Mouse (Mus musculus) left cerebral cortex, postnatal 25 days (tissue): ENCODE results near the gene Xirp2. TPM values are rescaled to one million over a fixed set of nuclear protein-coding genes. Genes with fewer than 3 reads are reported as not detected.
"Not testable (repeated sequence)": the region's sequence is repeated elsewhere in the genome, so short reads cannot be mapped to it uniquely, and the experiment has no call there.

Source experiments
- DNase-seq, 2 experiments: peaks; one replicate each; pipeline ENCODE4 v3.0.0; 2022; ENCODE audit warnings: low spot score in 2 of 2, mixed read lengths in 1 of 2
- intact Hi-C: fragments of 180-260 bp; cut with DNase I; formaldehyde crosslinking; loops from one replicate; pipeline ENCODE4 v1.15.1; 2025
- total RNA-seq, 2 experiments: library from RNA; stranded (reverse); gene quantifications; 2 replicates each; pipeline ENCODE4 v1.2.3; 2021

The Xirp2 gene
- total RNA-seq: under 1 TPM in 1 of 2 experiments, not detected in 1; 0.07 TPM

DNA sequence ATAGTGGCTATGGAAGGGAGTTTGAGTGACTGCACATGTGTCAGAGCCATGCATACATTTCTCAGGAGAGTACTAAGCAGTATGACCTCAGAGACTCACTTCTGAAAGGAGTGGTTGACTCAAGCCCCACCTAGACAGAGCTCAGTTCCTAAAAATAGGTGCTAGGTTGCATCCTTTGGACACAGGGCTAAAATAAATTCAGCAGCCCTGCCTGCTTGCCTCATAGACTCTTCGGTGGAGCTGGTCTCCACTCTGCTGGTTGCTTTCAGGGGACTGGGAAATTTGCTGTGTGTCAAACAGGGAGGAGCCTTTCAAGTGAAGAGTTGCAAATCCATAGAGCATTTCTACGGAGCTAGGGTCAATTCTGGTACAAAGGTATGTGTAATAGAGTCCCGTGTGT is at the start of gene Xirp2:
TSS of gene Xirp2 (plus strand) at position 223 of the 400 bp plus-strand sequence.
- intact Hi-C loops: no loop called here
- no peak for DNase-seq

DNA sequence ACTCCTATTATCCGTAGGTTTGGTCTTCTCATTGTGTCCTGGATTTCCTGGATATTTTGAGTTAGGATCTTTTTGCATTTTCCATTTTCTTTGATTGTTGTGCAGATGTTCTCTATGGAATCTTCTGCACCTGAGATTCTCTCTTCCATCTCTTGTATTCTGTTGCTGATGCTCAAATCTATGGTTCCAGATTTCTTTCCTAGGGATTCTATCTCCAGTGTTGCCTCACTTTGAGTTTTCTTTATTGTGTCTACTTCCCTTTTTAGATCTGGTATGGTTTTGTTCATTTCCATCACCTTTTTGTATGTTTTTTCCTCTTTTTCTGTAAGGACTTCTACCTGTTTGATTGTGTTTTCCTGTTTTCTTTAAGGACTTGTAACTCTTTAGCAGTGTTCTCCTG is 32.4 kb upstream of the Xirp2 start, which contains the start of gene Gm21830:
TSS of gene Gm21830 (plus strand) at position 301 of the 400 bp plus-strand sequence.
- DNase-seq, intact Hi-C loops: not testable (repeated sequence)

DNA sequence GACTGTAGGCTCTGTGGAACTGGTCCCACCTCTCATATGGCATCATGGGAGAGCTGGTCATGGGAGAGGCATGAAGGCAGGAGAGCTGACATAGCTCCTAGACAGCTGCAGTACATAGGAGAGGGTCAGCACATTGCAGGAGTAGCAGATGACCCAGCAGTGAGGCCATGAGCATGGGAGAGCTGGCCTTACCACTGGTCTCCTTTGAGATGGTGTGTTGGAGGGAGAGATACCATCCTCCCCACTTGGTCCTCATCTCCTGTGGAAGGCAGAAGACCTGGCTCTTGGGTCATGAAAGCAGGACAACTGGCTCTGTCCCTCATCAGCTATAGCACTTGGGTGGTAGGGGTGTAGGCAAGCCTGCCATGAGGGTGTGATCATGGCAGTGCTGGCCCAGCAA is 24.9 kb upstream of the Xirp2 start:
- no peak for DNase-seq
- intact Hi-C loops: no loop called here

DNA sequence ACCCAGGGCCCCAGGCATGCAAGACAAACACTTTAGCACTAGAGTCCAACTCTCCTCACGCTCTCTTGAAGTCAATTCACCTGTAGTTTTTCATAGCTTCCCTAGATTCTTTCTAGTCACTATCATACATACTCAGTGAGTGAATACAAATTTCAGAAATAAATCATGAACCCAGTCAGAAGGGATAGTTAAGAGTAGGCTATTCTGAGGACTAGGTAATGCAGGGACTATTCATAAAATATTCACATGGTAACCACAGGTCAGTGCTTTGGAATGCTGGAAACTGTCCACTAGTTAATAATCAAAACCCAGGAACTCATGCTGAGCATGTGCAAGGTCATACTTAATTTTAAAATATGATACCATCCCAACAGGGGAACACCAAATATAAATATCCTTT is 23.0 kb upstream of the Xirp2 start:
- intact Hi-C loops: no loop called here
- no peak for DNase-seq

DNA sequence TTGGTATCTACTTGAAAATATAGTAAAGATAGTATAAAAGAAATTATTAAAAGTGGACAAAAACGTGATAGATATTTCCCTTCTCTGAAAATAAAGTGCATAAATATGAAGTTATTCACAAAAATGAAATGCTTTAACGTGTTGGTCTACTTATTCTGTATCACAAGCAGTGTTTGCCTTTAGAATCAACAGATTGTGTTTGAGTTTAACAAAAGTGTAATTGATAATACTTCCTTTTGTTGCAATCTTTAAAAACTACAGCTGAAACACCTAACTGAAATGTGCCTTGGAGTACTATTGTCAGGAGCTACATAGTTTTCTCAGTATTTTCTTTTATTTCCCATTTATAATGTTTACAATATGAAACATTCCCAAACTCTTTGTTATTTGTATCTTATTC is 12.7 kb upstream of the Xirp2 start, which contains the start of gene Gm26727:
TSS of gene Gm26727 (minus strand) at position 101 of the 400 bp plus-strand sequence.
- intact Hi-C loops: no loop called here
- DNase-seq: no peak

DNA sequence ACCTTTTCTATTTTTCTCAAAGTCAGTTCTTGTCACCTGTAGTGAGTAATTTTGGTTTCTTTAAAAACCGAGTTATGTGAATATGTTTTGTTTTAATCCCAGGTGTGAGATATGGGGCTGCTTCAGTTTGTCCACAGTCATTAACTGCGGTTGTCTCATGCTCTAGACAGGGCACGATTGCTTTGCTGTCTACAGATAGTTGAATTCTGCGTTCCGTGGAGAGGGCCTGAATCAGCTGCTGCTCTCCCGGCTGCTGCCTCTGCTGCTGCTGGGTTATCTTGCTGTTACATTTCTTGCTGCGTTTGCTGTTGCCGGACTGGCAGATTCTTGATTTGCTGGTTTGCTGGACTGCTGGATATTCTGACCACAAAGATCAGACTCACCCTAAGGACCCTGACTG is 7.5 kb upstream of the Xirp2 start:
- DNase-seq: no peak
- intact Hi-C loops: no loop called here

DNA sequence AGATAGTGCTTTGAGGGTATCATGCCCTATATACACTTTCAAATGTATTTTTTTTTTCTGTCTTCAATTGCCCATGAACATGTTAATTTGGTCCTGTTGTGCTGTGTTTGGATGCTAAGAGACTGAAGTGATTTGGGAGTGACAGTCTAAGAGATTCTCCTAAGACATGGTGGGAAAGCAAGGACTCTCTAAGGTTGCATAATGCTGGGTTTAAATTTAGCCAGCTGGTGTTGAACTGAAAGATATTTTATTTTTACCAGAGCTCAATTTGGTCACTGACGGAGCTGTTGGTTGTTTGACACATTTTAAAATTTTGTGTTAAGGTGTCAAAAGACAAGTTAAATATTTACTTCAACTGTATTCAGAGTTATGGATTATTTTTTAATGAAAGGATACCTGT is 970 bp downstream of the Xirp2 start:
- peak in 1 of 2 experiments; percentile 54 for DNase-seq
- intact Hi-C loops: no loop called here

DNA sequence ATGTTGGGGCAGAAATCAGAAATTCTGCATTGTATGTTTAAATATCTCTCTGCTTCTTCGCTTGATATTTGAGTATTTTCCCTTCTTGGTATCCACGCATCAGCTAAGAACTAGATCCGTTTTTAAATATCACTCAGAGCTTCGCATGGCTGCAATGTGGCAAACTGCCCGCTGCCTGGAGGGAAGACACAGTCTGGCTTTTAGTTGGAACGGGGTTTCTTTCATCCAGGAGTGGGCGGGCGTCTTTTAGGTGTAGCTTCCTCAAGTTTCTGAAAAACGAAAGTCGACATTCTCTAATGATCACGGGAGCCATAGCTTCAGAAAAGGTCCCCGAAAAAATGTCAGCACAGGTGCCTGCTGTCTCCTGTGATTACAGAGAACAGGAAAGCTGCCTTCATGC is 1.4 kb downstream of the Xirp2 start:
- intact Hi-C loops: no loop called here
- DNase-seq: peak; percentile 46 to 65

DNA sequence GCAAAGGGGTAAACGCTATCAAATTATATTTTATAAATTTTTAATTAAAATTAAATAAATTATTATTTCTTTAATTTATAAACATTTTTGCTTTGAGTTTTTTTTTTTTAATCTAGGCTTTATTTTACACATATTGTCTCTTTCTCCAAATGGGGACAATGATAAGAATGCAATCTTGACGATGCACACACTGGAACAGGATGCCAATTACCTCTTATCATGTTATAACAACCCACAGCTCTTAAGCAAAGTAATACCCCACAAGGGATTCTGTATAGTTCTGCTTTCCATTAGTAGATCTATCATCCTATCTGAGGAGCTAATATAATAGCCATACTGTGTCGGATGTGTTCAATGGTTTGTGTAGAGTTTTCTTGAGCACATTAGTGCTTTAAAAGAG is 15.1 kb downstream of the Xirp2 start:
- intact Hi-C loops: no loop called here

DNA sequence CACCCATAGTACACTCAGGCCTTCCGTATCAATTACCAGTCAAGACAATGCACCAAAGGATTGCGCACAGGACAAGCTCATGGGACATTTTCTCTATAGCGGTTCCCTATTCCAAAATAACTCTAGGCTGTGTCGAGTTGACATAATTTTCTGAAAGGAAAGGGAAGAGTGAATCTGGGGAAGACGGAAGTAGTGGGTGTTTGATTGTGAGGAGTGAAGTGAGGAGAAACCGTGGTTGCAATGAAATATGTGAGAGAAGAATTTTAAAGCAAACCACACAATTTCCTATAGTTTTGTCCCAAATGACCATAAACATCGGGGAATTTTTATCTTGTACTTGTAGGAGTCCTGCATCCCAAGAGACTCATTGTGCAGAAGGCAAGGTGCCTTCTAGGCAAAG is 21.2 kb downstream of the Xirp2 start:
- DNase-seq: peak in 1 of 2 experiments; percentile 54
- intact Hi-C loops: no loop called here

More for the DNA sequence above, 15.1 kb downstream of the Xirp2 start:
- no peak for DNase-seq

DNA sequence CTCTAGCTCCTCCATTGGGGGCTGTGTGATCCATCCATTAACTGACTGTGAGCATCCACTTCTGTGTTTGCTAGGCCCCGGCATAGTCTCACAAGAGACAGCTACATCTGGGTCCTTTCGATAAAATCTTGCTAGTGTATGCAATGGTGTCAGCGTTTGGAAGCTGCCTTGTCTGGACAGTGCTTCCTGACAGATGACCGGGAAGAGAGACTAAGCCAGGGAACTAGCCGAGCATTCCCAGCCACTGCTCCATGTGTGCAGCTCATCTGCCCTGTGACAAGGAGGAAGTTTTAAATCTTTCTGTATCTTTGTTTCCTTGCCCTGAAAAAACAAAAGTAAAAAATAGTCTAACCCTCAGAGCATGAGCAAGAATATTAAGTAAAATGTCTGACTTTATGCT is 24.2 kb downstream of the Xirp2 start:
- intact Hi-C loops, DNase-seq: not testable (repeated sequence)

DNA sequence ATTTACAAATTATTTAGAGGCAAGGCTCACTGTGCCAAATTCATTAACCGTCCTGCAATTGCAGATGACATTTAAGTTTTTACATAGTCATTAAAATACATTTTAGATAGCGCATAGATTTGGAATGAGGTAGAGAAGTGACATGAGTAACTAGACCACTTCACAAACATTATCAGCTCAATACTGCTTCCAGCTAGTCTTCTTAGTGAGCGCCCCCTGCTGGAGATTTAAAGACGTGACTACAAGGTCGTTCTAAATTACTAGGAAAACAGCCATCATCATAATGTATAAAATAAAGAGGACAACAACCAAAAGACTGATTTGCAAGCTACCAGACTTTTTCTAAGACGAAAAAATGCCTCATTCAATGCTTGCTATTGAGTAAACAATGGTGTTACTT is 32.0 kb downstream of the Xirp2 start:
- peak; percentile 50 to 60 for DNase-seq
- intact Hi-C loops: loop anchor here (2.0 to 5.0 kb wide), 2 partner anchors 250 to 515 kb away; no protein-coding TSS in a partner anchor

DNA sequence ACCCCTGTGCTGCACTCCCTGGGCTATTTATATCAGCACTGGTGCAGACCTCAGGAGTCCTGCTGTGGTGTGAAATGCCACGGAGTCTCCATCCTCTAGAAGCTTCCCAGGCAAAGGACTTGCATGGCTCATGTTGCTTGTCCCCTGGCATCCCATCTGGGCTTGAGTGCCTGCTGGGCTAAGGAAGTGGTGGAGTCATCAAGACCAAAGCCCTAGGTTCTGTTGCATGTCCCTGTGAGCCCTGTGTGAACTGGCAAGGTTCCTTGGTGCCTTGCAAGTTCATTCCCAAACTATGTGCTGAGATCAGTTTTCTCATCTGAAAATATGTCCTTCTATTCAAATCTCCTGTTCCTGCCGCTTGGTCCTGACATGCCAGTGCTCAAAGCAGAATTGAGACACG is 35.2 kb downstream of the Xirp2 start:
- DNase-seq: no peak
- intact Hi-C loops: no loop called here

DNA sequence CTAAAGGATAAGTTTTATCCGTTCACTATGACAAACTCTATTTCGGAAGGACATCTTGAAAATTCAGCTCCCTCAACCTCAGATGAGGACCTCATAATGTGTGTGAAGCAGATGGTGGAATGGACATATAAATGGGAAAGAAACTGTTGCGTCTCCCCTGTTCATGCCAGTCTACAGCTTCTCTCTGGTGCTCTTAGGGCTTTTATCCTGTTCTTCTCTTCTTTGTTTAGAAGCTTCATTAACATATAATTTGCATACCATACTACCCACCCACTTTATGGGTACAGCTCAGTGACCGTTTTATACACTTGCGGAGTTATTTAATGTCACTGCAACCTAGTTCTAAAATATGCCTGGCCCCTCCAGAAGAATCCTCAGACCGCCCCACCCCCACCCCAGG is 40.9 kb downstream of the Xirp2 start:
- peak in 1 of 2 experiments; percentile 39 for DNase-seq
- intact Hi-C loops: no loop called here

DNA sequence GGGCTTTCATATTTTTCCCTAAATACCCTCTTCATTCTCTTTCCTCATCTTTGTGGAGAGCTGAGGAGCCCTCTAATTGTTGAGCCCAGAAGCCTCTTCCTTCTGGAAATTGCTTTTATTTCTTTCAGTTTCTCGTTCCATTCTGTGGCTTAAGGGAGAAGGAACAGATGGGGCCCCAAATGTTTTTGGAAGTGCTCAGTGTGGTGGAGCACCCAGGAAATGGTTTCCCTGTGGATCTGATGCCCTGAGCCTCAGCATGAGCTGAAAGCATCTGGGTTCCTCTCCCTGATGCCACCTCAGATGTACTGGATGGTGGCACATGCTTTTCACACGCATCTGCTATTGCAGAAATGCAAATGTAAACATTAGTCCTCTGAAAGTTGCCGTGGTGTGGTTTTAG is 41.4 kb downstream of the Xirp2 start:
- peak; percentile 19 to 78 for DNase-seq
- intact Hi-C loops: no loop called here

DNA sequence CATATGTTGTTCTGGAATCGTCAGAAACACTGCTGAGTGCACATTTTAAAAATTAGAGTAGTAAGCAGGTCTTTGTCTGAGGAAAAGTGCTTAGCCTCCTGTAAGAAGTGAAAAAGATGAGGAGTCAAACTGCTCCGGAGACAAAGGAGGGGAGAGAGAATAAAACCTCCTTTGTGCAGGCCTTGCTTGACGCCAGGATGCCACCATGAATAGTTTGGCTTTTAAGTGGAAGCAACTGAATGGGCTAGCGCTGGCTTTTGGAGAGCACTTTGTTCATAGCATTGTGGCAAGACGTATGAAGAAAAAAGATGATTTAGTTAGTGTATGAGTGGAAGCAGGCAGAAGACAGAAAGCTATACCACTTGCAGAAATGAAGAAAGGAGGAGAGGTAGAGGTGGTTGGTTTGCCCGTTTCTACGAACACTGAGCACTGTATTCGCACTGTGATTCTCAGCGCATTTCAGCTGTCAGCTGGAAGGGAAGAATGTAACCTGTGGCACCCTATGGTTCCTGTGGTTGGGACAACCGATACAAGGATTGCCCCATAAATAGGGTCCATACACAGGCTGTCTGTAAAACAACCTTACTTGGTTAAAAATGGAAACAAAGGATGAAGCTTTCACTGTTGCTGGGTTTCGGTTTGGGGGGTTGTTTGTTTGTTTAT is 42.8 kb downstream of the Xirp2 start:
- no peak for DNase-seq
- intact Hi-C loops: no loop called here

DNA sequence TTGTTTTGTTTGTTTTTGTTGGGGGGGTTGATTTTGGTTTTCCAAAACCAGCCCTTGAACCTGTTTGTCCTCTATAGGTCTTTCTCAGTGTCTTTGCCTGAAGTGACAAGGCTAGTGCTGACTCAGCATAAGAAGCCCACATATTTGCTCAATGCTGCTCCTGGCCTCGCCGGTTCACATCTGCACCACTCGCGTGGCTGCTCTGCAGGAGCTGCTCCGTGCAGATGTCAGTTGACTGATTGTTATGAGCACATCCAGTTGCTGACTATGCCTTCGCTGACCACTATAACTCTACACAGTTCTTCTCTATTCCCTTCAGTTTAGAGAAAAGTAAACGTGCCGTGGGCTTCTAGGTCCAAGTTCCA is 43.3 kb downstream of the Xirp2 start:
- intact Hi-C loops: no loop called here
- DNase-seq: no peak

DNA sequence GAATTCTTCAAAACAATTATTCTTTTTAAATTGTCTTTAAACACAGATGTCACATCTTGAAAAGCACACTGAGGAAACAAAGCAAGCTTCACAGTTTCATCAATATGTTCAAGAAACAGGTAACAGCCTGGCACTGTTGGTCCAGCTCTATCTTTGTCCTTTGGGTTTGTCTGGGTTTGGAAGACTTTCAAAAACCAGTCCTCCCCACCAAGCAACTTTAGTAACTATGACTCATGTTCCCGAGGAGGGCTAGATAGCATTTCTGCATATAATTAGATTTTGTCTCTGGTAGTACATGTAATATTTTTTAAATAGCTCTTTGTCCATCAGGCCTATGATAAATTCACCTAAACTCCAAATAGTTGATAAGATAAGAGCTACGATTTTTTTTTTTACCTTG is 59.7 kb downstream of the Xirp2 start:
- intact Hi-C loops: no loop called here
- DNase-seq: peak; percentile 16 to 76

DNA sequence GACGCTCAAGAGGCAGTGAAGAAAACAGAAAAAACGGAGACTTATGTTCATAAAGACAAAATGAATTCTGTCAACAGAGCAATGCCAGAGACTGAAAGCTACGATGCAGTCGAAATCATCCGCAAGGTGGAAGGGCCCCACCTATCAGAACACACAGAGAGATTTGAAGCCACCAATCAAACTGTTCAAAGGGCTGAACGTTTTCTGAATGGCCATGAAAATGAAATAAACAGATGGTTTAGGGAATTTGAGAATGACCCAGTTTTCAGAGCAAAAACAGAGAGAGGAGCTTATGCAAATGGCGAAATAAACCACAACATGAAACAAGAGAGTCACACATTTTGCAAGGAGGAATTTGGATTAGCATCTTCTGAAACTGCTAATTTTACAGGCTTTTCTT is 70.6 kb downstream of the Xirp2 start:
- peak; percentile 16 to 83 for DNase-seq
- intact Hi-C loops: no loop called here

DNA sequence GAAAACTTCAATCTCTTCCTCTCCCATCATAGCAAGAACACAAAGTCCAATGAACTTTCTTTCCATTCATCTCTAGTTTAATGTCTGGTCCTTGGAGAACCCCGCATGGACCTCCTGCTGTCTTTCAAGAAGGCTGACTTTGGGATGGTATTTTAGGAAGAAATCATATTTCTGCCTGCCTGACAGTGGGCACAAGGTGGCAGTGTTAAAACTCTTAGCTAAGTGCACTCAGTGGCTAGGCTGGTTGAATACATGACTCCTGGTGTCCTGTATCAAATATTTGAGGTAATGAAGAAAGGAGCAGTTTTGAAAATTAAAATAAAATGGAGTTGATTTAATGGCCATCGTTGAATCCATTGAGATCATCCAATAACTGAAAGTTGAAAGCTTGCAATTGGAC is 89.5 kb downstream of the Xirp2 start:
- intact Hi-C loops: no loop called here
- DNase-seq: no peak

DNA sequence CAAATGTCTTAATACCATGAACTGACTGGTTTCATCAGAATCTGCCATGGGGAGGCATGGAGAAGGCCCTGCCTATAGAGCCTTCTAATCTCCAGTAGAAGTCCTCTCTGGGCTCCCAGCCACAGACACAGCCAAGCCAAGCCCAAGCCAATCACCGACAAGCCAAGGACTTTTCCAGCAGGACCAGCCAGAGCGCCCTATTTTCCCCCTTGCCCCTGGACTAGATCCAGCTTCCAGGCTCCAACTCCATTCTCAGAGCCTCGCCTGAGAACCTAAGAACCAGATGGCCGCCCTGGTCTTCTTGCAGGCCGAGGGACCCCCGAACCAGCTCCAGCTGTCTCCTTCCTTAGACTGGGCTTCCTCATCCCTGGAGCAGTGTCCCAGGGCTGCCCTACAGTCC is 93.6 kb downstream of the Xirp2 start:
- no peak for DNase-seq
- intact Hi-C loops: no loop called here
